Mouse (Mus musculus) spleen, adult 2 months (tissue): Measurements from ENCODE around the gene Dip2b.

Source experiments
- CTCF ChIP-seq: fragments of 200-500 bp; IDR thresholded peaks from 2 replicates; pipeline ENCODE4 v1.5.1; 2011; ENCODE audit warnings: mild to moderate bottlenecking, inconsistent platforms; ENCODE audit not compliant: insufficient read depth, insufficient read length, insufficient replicate concordance; ENCODE audit errors: extremely low read depth
- POLR2A ChIP-seq: fragments of 200-500 bp; IDR thresholded peaks from 2 replicates; pipeline ENCODE4 v1.6.1; 2011; ENCODE audit warnings: low read depth, low read length, inconsistent platforms

- TF ChIP-seq POLR2A (no peak), CTCF (no peak)
Measured at GRCm38 (mm10) chr15:100161747-100162280, 123.3 kb downstream of the Dip2b start.
